Mouse (Mus musculus): ENCODE results near the gene Fate1. TPM values are rescaled to one million over a fixed set of nuclear protein-coding genes. Genes with fewer than 3 reads are reported as not detected.

Gene Fate1
- 0.19 and 0.26 TPM in 2 replicates for polyA plus RNA-seq (2015; fragmentation: Nextera tagmentation; extraction: Ambion mirVana)

- H3K27me3 ChIP-seq (replicated peaks; ENCODE audit: insufficient read depth, low read length), result no peaks in the 10 kb centered on the region
- H3K4me3 ChIP-seq (ENCODE audit: low read depth, low read length), result no peak within 1 kb of the TSS
- H3K9ac ChIP-seq (replicated peaks; ENCODE audit: low read depth), result no peak within 1 kb of the TSS
- no peaks in the 10 kb centered on the region for H3K9me3 ChIP-seq (ENCODE audit: low read length)
- DNase-seq (ENCODE audit: low spot score) (no peak), ATAC-seq (no peak)
- no peak within 1 kb of the TSS for H3K4me2 ChIP-seq (replicated peaks; ENCODE audit: low read depth, low read length)
- H3K4me1 ChIP-seq (ENCODE audit: insufficient read depth, low read depth, low read length), result no peaks in the 10 kb centered on the region
- 66% methylated on average over 2 of the region's 2 CpGs for WGBS
- no peak within 1 kb of the TSS for H3K27ac ChIP-seq (ENCODE audit: low read length)
- no peaks in the 10 kb centered on the region for H3K36me3 ChIP-seq (ENCODE audit: insufficient read depth, low read length)
- TF ChIP-seq EP300 (IDR thresholded peaks at IDR 0.05) (no peak), CTCF (IDR thresholded peaks at IDR 0.05) (no peak)
These were observed at the start of gene Fate1 for GRCm38 (mm10) chrX:71972686-71973085. TSS of gene Fate1 (plus strand) at chrX:71972986.

GRCm38 (mm10) chrX:71946631-71947030 is 26.2 kb upstream of the Fate1 start:
- WGBS, result 10% methylated on average over 3 of the region's 3 CpGs
- peak; percentile 40; the same call in 1 of the 2 replicates for ATAC-seq
- no peak overlapping the region for H3K4me2 ChIP-seq (replicated peaks; ENCODE audit: low read depth, low read length)
- no peak overlapping the region for H3K27ac ChIP-seq (ENCODE audit: low read length)
- no peaks in the 10 kb centered on the region for H3K36me3 ChIP-seq (ENCODE audit: insufficient read depth, low read length)
- TF ChIP-seq EP300 (IDR thresholded peaks at IDR 0.05) (no peak), CTCF (IDR thresholded peaks at IDR 0.05) (peak; percentile 82)
- H3K4me3 ChIP-seq (ENCODE audit: low read depth, low read length), result no peak overlapping the region
- H3K4me1 ChIP-seq (ENCODE audit: insufficient read depth, low read depth, low read length), result no peaks in the 10 kb centered on the region
- H3K27me3 ChIP-seq (replicated peaks; ENCODE audit: insufficient read depth, low read length), result no peaks in the 10 kb centered on the region
- peak; percentile 55 for DNase-seq (ENCODE audit: low spot score)
- H3K9ac ChIP-seq (replicated peaks; ENCODE audit: low read depth), result no peak overlapping the region
- no peaks in the 10 kb centered on the region for H3K9me3 ChIP-seq (ENCODE audit: low read length)

GRCm38 (mm10) chrX:71958366-71958765 is 14.4 kb upstream of the Fate1 start:
- TF ChIP-seq EP300 (IDR thresholded peaks at IDR 0.05), result no peak
- no peak for TF ChIP-seq CTCF (IDR thresholded peaks at IDR 0.05)
- Histone ChIP-seq H3K4me1 (ENCODE audit: insufficient read depth, low read depth, low read length) (no peaks in the 10 kb centered on the region), H3K4me2 (replicated peaks; ENCODE audit: low read depth, low read length) (no peak overlapping the region), H3K36me3 (ENCODE audit: insufficient read depth, low read length) (no peaks in the 10 kb centered on the region), H3K27ac (ENCODE audit: low read length) (no peak overlapping the region), H3K9me3 (ENCODE audit: low read length) (no peaks in the 10 kb centered on the region), H3K4me3 (ENCODE audit: low read depth, low read length) (no peak overlapping the region), H3K27me3 (replicated peaks; ENCODE audit: insufficient read depth, low read length) (no peaks in the 10 kb centered on the region), H3K9ac (replicated peaks; ENCODE audit: low read depth) (no peak overlapping the region)
- peak; percentile 52 for DNase-seq (ENCODE audit: low spot score)
- ATAC-seq, result peak; percentile 29; the same call in 1 of the 2 replicates

GRCm38 (mm10) chrX:71962073-71963051 is 10.4 kb upstream of the Fate1 start, which contains the start of gene Prrg3:
TSS of gene Prrg3 (plus strand) at chrX:71962624.
- Histone ChIP-seq H3K9me3 (ENCODE audit: low read length) (no peaks in the 10 kb centered on the region), H3K9ac (replicated peaks; ENCODE audit: low read depth) (peak within 1 kb of the TSS; percentile 48), H3K27ac (ENCODE audit: low read length) (peak within 1 kb of the TSS; percentile 81), H3K4me2 (replicated peaks; ENCODE audit: low read depth, low read length) (peak within 1 kb of the TSS; percentile 60), H3K4me1 (ENCODE audit: insufficient read depth, low read depth, low read length) (no peaks in the 10 kb centered on the region), H3K27me3 (replicated peaks; ENCODE audit: insufficient read depth, low read length) (no peaks in the 10 kb centered on the region), H3K4me3 (ENCODE audit: low read depth, low read length) (peak within 1 kb of the TSS; percentile 39), H3K36me3 (ENCODE audit: insufficient read depth, low read length) (no peaks in the 10 kb centered on the region)
- WGBS, result 16% methylated on average over 37 of the region's 72 CpGs
- ATAC-seq (peak; percentile 90), DNase-seq (ENCODE audit: low spot score) (peak; percentile 77)
- no peak for TF ChIP-seq CTCF (IDR thresholded peaks at IDR 0.05)
- TF ChIP-seq EP300 (IDR thresholded peaks at IDR 0.05), result no peak

- peak overlapping the region; percentile 39 for H3K4me3 ChIP-seq (ENCODE audit: low read depth, low read length)
- ATAC-seq (no peak), DNase-seq (ENCODE audit: low spot score) (no peak)
- H3K27ac ChIP-seq (ENCODE audit: low read length), result peak overlapping the region; percentile 81
- no peaks in the 10 kb centered on the region for H3K4me1 ChIP-seq (ENCODE audit: insufficient read depth, low read depth, low read length)
- H3K9ac ChIP-seq (replicated peaks; ENCODE audit: low read depth), result peak overlapping the region; percentile 48; the same call in 1 of the 2 replicates
- no peaks in the 10 kb centered on the region for H3K27me3 ChIP-seq (replicated peaks; ENCODE audit: insufficient read depth, low read length)
- H3K36me3 ChIP-seq (ENCODE audit: insufficient read depth, low read length), result no peaks in the 10 kb centered on the region
- no peaks in the 10 kb centered on the region for H3K9me3 ChIP-seq (ENCODE audit: low read length)
- peak overlapping the region; percentile 60 for H3K4me2 ChIP-seq (replicated peaks; ENCODE audit: low read depth, low read length)
- 23% methylated on average over 9 of the region's 9 CpGs for WGBS
- TF ChIP-seq EP300 (IDR thresholded peaks at IDR 0.05) (no peak), CTCF (IDR thresholded peaks at IDR 0.05) (no peak)
These were observed 9.4 kb upstream of the Fate1 start for GRCm38 (mm10) chrX:71963275-71963912.

GRCm38 (mm10) chrX:71968216-71968615 is 4.6 kb upstream of the Fate1 start:
- TF ChIP-seq EP300 (IDR thresholded peaks at IDR 0.05) (no peak), CTCF (IDR thresholded peaks at IDR 0.05) (no peak)
- DNase-seq (ENCODE audit: low spot score) (peak; percentile 41), ATAC-seq (peak; percentile 68)
- Histone ChIP-seq H3K9me3 (ENCODE audit: low read length) (no peaks in the 10 kb centered on the region), H3K27ac (ENCODE audit: low read length) (no peak overlapping the region), H3K27me3 (replicated peaks; ENCODE audit: insufficient read depth, low read length) (no peaks in the 10 kb centered on the region), H3K4me1 (ENCODE audit: insufficient read depth, low read depth, low read length) (no peaks in the 10 kb centered on the region), H3K9ac (replicated peaks; ENCODE audit: low read depth) (no peak overlapping the region), H3K36me3 (ENCODE audit: insufficient read depth, low read length) (no peaks in the 10 kb centered on the region), H3K4me3 (ENCODE audit: low read depth, low read length) (no peak overlapping the region), H3K4me2 (replicated peaks; ENCODE audit: low read depth, low read length) (no peak overlapping the region)
- WGBS, result 40% methylated on average over 1 of the region's 1 CpGs
